Mouse (Mus musculus): Measurements from ENCODE around the gene Cspg4. TPM values are rescaled to one million over a fixed set of nuclear protein-coding genes. Genes with fewer than 3 reads are reported as not detected.

The Cspg4 gene
- total RNA-seq (2021) = 10 to 100 TPM; 17.2 to 18.5 TPM

DNA sequence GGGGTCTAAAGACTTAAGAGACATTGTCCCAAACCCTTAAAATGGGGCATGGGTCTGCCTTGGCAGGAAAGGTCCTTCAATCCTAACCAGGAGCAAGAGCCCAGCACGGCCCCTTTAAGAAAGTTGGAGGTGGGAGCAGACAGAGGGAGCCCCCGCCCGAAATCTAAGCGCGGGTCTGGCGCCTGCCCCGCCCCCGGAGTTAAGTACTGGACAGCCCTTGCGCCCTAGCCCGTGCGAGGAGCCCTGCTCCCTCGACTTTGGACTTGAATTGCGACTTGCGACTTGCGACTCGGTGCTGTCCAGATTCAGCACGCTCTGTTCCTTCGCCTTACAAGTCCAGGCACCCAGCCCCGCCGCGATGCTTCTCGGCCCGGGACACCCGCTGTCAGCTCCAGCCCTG is at the start of gene Cspg4:
Gene Cspg4 (plus strand): TSS at position 202 of the 400 bp plus-strand sequence.
- intact Hi-C loops (cut with DNase I) = no loop called here
- no peak for DNase-seq (ENCODE audit: low spot score in 2 of 2)

DNA sequence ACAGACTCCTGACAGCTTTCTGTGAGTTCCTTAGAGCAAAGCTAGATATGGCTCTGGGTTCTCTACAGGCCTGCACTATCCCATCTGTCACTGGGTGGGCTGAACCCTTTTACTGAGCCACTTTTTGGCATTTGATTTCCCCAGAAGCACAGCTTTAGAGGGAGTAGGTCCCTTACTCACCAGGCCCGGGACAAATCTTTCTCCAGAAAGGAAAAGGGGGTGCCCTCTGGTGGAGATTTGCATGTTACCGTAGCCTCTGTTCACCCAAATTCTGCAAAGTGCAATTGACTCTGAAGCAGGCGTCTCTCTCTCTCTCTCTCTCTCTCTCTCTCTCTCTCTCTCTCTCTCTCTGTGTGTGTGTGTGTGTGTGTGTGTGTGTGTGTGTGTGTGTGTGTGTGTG is 39.9 kb upstream of the Cspg4 start:
- intact Hi-C loops (cut with DNase I) = no loop called here
- peak in 1 of 2 experiments; percentile 42 for DNase-seq (ENCODE audit: low spot score in 2 of 2)

DNA sequence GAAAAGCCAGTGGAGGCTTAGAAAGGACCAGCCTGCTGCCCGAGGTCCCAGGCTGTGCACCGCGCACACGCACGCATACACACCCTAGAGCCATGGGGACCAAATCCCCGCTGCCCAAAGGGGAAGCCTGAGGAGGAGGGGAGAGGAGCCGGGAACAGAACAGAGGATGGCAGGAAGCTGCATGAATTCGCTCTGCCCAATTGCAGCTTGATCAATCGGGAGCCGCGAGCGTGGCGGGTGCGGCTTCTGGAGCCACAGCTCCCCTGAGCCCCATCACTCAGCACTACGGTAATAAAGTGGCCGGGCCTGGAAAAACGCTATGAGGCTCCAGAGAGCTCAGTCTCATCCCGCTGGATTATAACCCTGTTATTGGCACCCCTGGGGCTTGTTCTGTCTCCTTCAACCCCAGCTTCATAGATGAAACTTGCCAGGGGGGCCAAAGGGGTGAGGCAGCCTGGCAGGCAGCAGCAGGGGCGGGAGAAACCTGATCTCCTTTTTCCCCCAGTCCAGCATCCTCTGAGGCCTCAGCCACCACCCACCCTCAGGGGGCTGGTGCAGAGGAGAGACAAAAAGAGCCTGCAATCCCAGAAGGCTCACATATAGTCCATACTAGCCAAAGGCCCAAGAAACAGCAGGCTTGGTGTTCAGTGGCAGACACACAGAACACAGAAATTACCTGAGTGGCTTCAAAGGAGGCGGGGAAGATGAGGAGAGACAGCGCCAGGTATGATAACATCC is 39.2 kb upstream of the Cspg4 start:
- intact Hi-C loops (cut with DNase I) = no loop called here
- DNase-seq (ENCODE audit: low spot score in 2 of 2) = no peak

DNA sequence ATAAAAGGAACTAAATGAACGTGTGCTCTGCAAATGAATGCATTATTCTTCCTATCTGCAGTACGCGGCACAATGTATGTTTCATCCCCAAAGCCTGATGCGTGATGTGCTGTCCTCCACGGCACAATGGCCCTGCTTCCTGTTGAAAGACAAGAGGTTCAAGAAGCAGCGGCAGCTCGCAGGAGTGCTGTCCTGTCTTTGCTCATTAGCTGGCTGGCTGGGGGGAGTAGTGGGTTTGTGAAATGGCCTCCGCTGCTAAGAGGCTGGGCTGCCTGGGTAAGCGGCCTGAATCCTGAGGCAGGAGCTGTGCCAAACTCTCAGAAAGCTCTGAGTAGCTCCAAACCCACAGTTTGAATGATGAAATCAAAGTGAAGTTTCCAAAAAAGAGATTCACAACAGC is 36.7 kb upstream of the Cspg4 start:
- DNase-seq (ENCODE audit: low spot score in 2 of 2) = no peak
- intact Hi-C loops (cut with DNase I) = no loop called here

DNA sequence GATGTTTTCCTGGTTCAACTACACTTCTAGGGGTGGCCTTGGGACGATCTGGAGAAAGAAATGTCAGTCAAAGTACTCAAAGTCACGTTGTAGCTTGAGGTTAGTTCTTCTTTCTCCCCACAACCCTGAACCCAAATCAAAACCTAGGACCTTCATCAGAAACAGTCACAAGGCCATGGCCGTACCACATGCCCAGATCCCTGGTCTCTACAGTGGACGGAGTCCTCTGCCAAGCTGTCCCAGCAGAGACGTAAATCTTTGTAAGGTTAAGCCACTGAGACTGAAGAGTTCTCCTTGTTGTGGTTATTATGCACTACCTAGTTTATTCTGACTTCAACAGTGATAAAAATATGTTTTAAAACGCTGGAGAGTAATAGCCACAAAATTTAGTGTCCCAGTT is 36.0 kb upstream of the Cspg4 start:
- intact Hi-C loops (cut with DNase I) = no loop called here
- DNase-seq (ENCODE audit: low spot score in 2 of 2) = no peak

GRCm38 (mm10) chr9:56830162-56830561 is 34.7 kb upstream of the Cspg4 start:
- DNase-seq (ENCODE audit: low spot score in 2 of 2) = peak; percentile 30 to 74
- intact Hi-C loops (cut with DNase I) = no loop called here

DNA sequence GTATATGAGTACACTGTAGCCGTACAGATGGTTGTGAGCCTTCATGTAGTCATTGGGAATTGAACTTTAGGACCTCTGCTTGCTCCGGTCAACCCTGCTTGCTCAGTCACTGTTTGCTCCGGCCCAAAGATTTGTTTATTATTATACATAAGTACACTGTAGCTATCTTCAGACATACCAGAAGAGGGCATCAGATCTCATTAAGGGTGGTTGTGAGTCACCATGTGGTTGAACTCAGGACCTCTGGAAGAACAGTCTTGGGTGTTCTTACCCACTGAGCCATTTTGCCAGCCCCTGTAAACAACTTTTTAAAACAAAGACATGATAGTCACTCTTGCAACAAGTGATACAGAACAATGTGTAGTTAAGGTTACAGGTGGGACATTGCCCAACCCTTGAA is 32.9 kb upstream of the Cspg4 start:
- no peak for DNase-seq (ENCODE audit: low spot score in 2 of 2)
- intact Hi-C loops (cut with DNase I) = no loop called here

DNA sequence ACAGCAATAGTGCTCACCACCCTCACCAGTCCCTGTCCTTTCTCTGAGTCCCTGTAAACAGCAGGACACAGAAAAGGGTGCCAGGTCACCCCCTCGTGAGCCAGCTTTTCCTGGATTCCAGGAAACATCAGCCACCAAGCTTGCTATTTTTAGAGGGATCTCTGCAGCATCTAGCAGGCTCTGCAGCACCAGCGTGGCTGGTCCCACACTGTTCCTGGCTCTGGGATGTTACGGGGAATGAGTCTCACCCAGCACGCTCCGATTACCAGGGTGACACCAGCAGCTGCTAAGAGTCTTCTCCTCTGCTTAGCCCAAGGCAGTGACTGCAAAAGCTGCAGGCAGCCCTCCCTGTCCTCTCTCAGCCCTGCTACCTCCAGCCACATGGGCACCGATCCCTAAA is 31.9 kb upstream of the Cspg4 start:
- peak; percentile 35 to 76 for DNase-seq (ENCODE audit: low spot score in 2 of 2)
- intact Hi-C loops (cut with DNase I) = no loop called here

DNA sequence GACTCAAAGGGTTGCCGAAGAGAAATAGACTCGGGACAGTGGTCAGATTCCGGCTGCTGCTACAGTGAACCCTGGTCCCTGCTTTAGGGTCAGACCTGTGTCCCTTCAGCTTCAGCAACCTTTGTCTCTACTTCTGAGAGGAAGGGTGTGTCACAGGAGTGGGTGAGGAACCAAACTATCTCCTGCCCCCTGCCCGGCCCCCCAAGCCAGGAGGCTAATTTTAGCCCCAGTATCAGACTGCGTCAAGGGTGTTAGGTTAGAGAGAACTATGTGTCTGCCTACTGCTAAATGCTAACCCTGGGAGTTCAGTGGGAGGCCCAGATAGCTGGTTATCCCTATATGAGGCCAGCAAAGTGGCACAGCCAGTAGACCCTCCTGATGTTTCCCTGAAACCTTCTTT is 29.7 kb upstream of the Cspg4 start:
- DNase-seq (ENCODE audit: low spot score in 2 of 2) = no peak
- intact Hi-C loops (cut with DNase I) = no loop called here

GRCm38 (mm10) chr9:56840721-56841120 is 24.1 kb upstream of the Cspg4 start:
- no peak for DNase-seq (ENCODE audit: low spot score in 2 of 2)
- intact Hi-C loops (cut with DNase I) = no loop called here

DNA sequence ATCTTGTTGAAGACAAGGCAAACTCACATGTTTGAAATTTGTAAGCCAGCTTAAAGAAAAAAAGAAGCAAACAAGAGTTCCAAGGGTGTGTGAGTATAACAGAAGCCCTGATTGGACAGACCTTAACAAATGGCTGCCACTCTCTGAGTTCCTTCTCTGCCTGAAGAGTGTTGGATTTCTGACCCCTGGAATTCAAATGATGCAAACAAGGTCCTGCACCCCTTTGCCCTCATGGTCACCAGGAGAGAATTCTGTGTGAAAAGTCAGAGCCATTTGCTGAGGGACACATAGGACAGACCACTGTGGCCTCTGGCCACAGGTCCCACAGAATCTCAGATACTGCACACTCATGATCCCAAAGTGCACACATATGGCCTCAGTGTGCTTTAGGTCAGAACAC is 23.0 kb upstream of the Cspg4 start:
- intact Hi-C loops (cut with DNase I) = no loop called here
- no peak for DNase-seq (ENCODE audit: low spot score in 2 of 2)

DNA sequence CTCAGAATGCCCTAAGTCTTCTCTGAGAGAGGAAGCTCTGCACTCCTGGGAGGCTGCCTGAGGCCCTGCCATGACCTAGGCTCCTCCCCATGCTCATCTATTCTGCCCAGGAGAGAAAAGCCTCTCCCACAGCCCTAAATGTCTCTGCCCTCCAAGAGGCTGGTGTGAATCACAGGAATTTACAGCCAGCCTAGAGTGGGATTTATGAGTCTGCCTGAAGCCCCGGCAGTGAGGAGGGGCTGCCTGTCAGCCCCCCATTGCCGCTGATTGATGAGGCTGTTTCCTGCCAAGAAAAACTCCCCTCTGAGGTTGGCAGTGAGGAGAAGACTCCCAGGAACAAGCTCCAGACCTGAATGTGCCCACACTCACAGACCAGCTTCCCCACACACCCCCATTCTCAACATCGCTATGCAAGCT is 22.5 kb upstream of the Cspg4 start:
- intact Hi-C loops (cut with DNase I) = no loop called here
- DNase-seq (ENCODE audit: low spot score in 2 of 2) = no peak

- intact Hi-C loops (cut with DNase I) = no loop called here
- peak; percentile 78 to 84 for DNase-seq (ENCODE audit: low spot score in 2 of 2)
Observed at GRCm38 (mm10) chr9:56843679-56844188, 21.1 kb upstream of the Cspg4 start.

- intact Hi-C loops (cut with DNase I) = no loop called here
- no peak for DNase-seq (ENCODE audit: low spot score in 2 of 2)
Observed at GRCm38 (mm10) chr9:56844644-56845043, 20.2 kb upstream of the Cspg4 start.

DNA sequence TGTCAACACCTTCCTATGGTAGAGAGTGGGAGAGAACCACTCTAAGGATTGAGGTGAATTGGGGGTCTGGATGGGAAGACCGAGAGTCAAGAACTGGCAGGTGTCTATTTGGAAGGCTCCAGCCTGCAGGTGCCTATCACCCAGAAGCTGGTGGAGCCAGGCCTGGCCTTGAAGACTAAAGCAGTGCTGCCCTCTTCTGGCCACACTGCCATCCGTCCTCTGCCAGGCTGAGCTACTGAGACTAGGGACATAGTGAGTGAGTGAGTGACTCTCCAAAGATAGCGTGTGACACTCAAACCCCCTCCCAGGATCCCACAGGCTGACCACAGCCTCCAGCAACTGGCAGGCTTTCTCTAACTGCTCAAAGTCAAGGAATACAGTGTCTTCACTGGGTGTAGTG is 17.3 kb upstream of the Cspg4 start:
- intact Hi-C loops (cut with DNase I) = loop anchor here (1.0 kb wide), 1 partner anchor 42 kb away; no protein-coding TSS in a partner anchor
- DNase-seq (ENCODE audit: low spot score in 2 of 2) = peak; percentile 79 to 87

DNA sequence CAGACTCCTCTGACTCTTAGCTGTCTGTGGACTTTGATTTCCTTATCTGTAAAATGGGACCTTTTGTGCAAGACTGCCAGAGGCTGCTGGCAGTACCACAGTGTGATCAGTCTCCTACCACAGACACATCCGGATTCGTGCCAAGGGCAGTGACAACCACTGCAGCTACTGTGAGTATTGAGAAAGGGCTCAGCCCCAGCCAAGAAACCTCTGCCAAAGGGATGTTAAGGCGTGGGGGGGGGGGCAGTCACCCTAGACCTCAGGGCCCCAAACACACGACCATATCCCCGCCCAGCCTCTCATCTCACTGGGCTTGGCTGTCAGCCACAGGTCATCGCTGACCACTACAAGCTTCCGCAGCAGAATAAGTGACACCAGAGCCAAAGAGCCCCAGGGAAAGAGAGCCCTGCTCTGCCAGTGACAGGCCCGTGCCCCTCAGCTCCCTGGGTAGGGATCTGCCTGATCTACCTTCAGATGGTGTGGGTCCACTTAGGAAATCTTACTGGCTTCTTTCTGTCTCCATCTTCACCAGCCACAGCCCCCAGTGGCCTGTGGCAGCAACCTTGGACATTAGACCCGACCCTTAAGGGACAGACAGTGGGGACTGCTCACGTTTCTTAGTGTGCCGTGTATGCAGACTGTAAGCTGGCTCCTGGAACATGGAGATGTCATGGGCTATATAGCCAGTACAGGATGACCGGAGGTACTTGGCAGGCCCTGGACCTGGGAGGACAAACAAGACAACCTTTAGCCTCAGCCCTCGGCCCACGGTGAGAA is 14.5 kb upstream of the Cspg4 start:
- DNase-seq (ENCODE audit: low spot score in 2 of 2) = no peak
- intact Hi-C loops (cut with DNase I) = no loop called here

- no peak for DNase-seq (ENCODE audit: low spot score in 2 of 2)
- intact Hi-C loops (cut with DNase I) = no loop called here
Observed at GRCm38 (mm10) chr9:56850905-56851252, 14.0 kb upstream of the Cspg4 start.

DNA sequence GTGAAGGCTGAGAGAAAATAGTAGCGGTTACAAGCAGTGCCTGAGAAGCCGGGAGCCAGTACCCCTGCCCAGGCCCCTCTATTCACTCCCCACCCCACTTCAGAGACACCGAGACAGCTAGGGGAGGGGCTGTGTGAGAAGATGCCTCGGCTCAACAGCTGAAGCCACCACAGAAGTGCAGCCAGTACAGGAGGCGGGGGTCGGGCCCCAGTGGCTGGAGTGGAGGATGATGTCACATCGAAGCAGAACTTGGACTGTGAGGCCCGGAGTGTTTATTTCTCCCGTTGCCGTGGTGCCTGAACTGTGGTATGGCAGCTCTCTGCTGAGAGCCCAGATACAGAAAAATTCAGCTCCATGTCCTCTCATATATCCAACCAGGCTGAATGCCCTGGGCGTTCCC is 13.1 kb upstream of the Cspg4 start:
- intact Hi-C loops (cut with DNase I) = no loop called here
- no peak for DNase-seq (ENCODE audit: low spot score in 2 of 2)

DNA sequence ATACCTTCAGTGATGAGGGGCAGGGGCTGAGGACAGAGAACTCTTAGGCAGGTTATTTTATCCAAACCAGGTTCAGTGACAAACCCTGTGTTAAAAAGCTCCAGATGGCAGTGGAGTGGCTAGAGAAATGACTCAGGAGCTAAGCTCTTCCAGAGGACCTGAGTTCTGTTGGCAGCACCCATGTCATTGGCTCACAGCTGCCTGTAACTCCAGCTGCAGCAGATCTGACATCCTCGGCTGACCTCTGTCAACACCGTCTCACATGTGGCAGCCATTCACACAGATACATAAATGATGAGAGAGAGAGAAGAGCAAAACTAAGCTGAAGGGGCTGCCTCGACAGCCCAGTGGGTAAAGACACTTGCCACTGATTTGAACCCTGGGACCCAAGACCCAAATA is 7.4 kb upstream of the Cspg4 start:
- intact Hi-C loops (cut with DNase I) = no loop called here
- DNase-seq (ENCODE audit: low spot score in 2 of 2) = no peak

- intact Hi-C loops (cut with DNase I) = no loop called here
- DNase-seq (ENCODE audit: low spot score in 2 of 2) = no peak
Observed at GRCm38 (mm10) chr9:56860035-56860434, 4.8 kb upstream of the Cspg4 start.

All from left cerebral cortex, postnatal 25 days (tissue).